In genomic region chr13:37482589-37482988, GRCm38 (mm10) we compare ENCODE assay signal across 7 mouse cellular contexts.
DNase-seq lines count a peak whose midpoint lies in the region; ATAC-seq and TF ChIP-seq lines count a peak whose summit lies in the region.

No protein-coding gene starts in this region.

- peak; percentile 1 for TF ChIP-seq RAD21 in MEL (IDR thresholded peaks at IDR 0.05; ENCODE audit: low read depth, low read length)

- H3K4me3 ChIP-seq in MEL (ENCODE audit: control insufficient read depth in 1 of 2, insufficient read depth in 1 of 2, low read depth in 2 of 2, low read length in 2 of 2): no peak overlapping the region
- no peak overlapping the region for H3K4me3 ChIP-seq in bone marrow, adult 2 months (replicated peaks; ENCODE audit: control insufficient read depth, low read depth, low read length)
- H3K4me3 ChIP-seq in forebrain, embryonic 14.5 days (ENCODE audit: low read depth, low read length): no peak overlapping the region

- TF ChIP-seq EP300 in MEL (IDR thresholded peaks at IDR 0.05; ENCODE audit: low read depth in 1 of 2, low read length in 2 of 2): no peak

- H3K27me3 ChIP-seq in MEL (ENCODE audit: control insufficient read depth in 1 of 2, insufficient read depth in 2 of 2, low read length in 2 of 2): peaks cover 0 to 1% of the 10 kb centered on the region in 2 experiments; a peak in 3 of 4 replicates
- H3K27me3 ChIP-seq in forebrain, embryonic 14.5 days (replicated peaks; ENCODE audit: control insufficient read depth, insufficient read depth, low read length): no peaks in the 10 kb centered on the region

- H3K27ac ChIP-seq in MEL (ENCODE audit: control insufficient read depth, low read depth, low read length): no peak overlapping the region
- H3K27ac ChIP-seq in bone marrow, adult 2 months (ENCODE audit: control insufficient read depth, insufficient read depth, low read depth, low read length, poor library complexity): peak overlapping the region; percentile 91
- H3K27ac ChIP-seq in forebrain, embryonic 14.5 days (ENCODE audit: low read depth, low read length): no peak overlapping the region; the same call in 1 of the 2 replicates

- H3K9ac ChIP-seq in MEL (ENCODE audit: control insufficient read depth, low read depth, low read length, poor library complexity, severe bottlenecking): no peak overlapping the region
- H3K9ac ChIP-seq in forebrain, embryonic 14.5 days (ENCODE audit: low read length): no peak overlapping the region

- no peaks in the 10 kb centered on the region for H3K79me2 ChIP-seq in MEL (ENCODE audit: control insufficient read depth, insufficient read depth, low read length, poor library complexity)

- TF ChIP-seq POLR2A in MEL (IDR thresholded peaks at IDR 0.05; ENCODE audit: control insufficient read depth in 1 of 2, insufficient read depth in 1 of 2, low read depth in 1 of 2, low read length in 2 of 2, poor library complexity in 1 of 2): no peak
- TF ChIP-seq POLR2A in bone marrow, adult 2 months (IDR thresholded peaks at IDR 0.05; ENCODE audit: borderline replicate concordance, control insufficient read depth, low read depth, low read length): no peak

- H3K36me3 ChIP-seq in MEL (ENCODE audit: control insufficient read depth in 1 of 2, insufficient read depth in 2 of 2, low read length in 2 of 2): no peaks in the 10 kb centered on the region
- H3K36me3 ChIP-seq in forebrain, embryonic 14.5 days (ENCODE audit: control insufficient read depth, insufficient read depth, low read length): no peaks in the 10 kb centered on the region

- TF ChIP-seq CTCF in MEL (IDR thresholded peaks at IDR 0.05 in 2 of 3, conservative IDR thresholded peaks at IDR 0.05 in 1 of 3; ENCODE audit: control insufficient read depth in 1 of 3, insufficient read depth in 1 of 3, low read depth in 2 of 3, low read length in 3 of 3, poor library complexity in 1 of 3, severe bottlenecking in 1 of 3): 0 out of 6 replicates have a peak, but pooled peaks of 1 of the 3 experiments have one; percentile 5
- peak; percentile 36; the same call in 1 of the 2 replicates for TF ChIP-seq CTCF in bone marrow, adult 2 months (IDR thresholded peaks at IDR 0.05; ENCODE audit: control insufficient read depth, insufficient read depth, low read length)

- peak; percentile 50 for ATAC-seq in forebrain, embryonic 14.5 days

- 0% methylated on average over 10 of the region's 10 CpGs for WGBS in bone marrow, adult 2 months
- 19% methylated on average over 10 of the region's 10 CpGs for WGBS in forebrain, embryonic 14.5 days

- peak overlapping the region; percentile 29; the same call in 1 of the 2 replicates for H3K4me2 ChIP-seq in forebrain, embryonic 14.5 days (ENCODE audit: low read length)

- no peak for DNase-seq in MEL (ENCODE audit: low read depth, low spot score)
- DNase-seq in forebrain, embryonic 14.5 days (ENCODE audit: low spot score): peak; percentile 78
- peak; percentile 76 for DNase-seq in heart, postnatal 4 days
- DNase-seq in layer of hippocampus, adult 9-11 months: peak; percentile 78
- peak; percentile 86 to 93 for DNase-seq in lung, postnatal 4 days
- peak; percentile 25 to 49 for DNase-seq in spleen, postnatal 10 days (ENCODE audit: low spot score in 2 of 2)

- no peaks in the 10 kb centered on the region for H3K9me3 ChIP-seq in MEL (replicated peaks; ENCODE audit: insufficient read depth, low read length)
- no peaks in the 10 kb centered on the region for H3K9me3 ChIP-seq in forebrain, embryonic 14.5 days (replicated peaks; ENCODE audit: control insufficient read depth, low read length)

- no peaks in the 10 kb centered on the region for H3K4me1 ChIP-seq in MEL (ENCODE audit: control insufficient read depth in 1 of 2, insufficient read depth in 2 of 2, low read length in 2 of 2)
- peaks cover 3% of the 10 kb centered on the region for H3K4me1 ChIP-seq in bone marrow, adult 2 months (ENCODE audit: control insufficient read depth, insufficient read depth, low read length)
- H3K4me1 ChIP-seq in forebrain, embryonic 14.5 days (ENCODE audit: control insufficient read depth, insufficient read depth, low read length): peaks cover 15% of the 10 kb centered on the region

TF ChIP-seq in MEL, 35 proteins besides CTCF, POLR2A, EP300 and RAD21:
- TF ChIP-seq GATA1 (IDR thresholded peaks at IDR 0.05; ENCODE audit: low read depth, low read length): no peak
- TF ChIP-seq ELF1 (IDR thresholded peaks at IDR 0.05; ENCODE audit: low read depth, low read length): no peak
- no peak for TF ChIP-seq MYB (IDR thresholded peaks at IDR 0.05; ENCODE audit: low read depth, low read length)
- TF ChIP-seq MXI1 (IDR thresholded peaks at IDR 0.05; ENCODE audit: low read depth, low read length): no peak
- no peak for TF ChIP-seq ZMIZ1 (IDR thresholded peaks at IDR 0.05; ENCODE audit: low read depth, low read length)
- no peak for TF ChIP-seq MYC (IDR thresholded peaks at IDR 0.05; ENCODE audit: low read depth, low read length)
- TF ChIP-seq RCOR1 (IDR thresholded peaks at IDR 0.05; ENCODE audit: low read depth, low read length): no peak
- no peak for TF ChIP-seq UBTF (IDR thresholded peaks at IDR 0.05; ENCODE audit: borderline replicate concordance, insufficient read depth, low read depth, low read length)
- TF ChIP-seq POLR2AphosphoS5 (IDR thresholded peaks at IDR 0.05; ENCODE audit: borderline replicate concordance, low read depth, low read length): no peak
- no peak for TF ChIP-seq ZC3H11A (IDR thresholded peaks at IDR 0.05; ENCODE audit: low read depth, low read length)
- no peak for TF ChIP-seq HCFC1 (IDR thresholded peaks at IDR 0.05; ENCODE audit: low read depth, low read length)
- no peak for TF ChIP-seq MAX (IDR thresholded peaks at IDR 0.05; ENCODE audit: low read length)
